Mouse (Mus musculus) stomach, postnatal 0 days (tissue): ENCODE measurements around the gene Pgbd5. TPM values are rescaled to one million over a fixed set of nuclear protein-coding genes. Genes with fewer than 3 reads are reported as not detected.

Experiments
- ATAC-seq: fragments of 200-750 bp; cut with Nextera tagmentation; 2 replicates; pipeline ENCODE4 v1.8.0; 2017; ENCODE audit not compliant: low FRiP score, low TSS enrichment
- DNase-seq: peaks from one replicate; pipeline ENCODE4 v3.0.0-alpha.2; 2016; ENCODE audit warnings: low spot score
- H3K27ac ChIP-seq: fragments of 300-500 bp; sonication (generic); replicated peaks from 2 replicates; pipeline ENCODE4 v1.5.1; 2014; ENCODE audit warnings: mild to moderate bottlenecking, control low read depth
- H3K27me3 ChIP-seq: fragments of 300-500 bp; sonication (generic); 2 replicates; pipeline ENCODE4 v1.6.1; 2014; ENCODE audit warnings: low read length; ENCODE audit not compliant: control insufficient read depth, insufficient read depth
- H3K36me3 ChIP-seq: fragments of 300-500 bp; sonication (generic); 2 replicates; pipeline ENCODE4 v1.6.1; 2014; ENCODE audit warnings: low read length, mixed read lengths; ENCODE audit not compliant: control insufficient read depth, insufficient read depth
- H3K4me1 ChIP-seq: fragments of 300-500 bp; sonication (generic); replicated peaks from 2 replicates; pipeline ENCODE4 v1.6.1; 2014; ENCODE audit warnings: antibody characterized with exemption; ENCODE audit not compliant: control insufficient read depth, insufficient read depth
- H3K4me2 ChIP-seq: fragments of 300-500 bp; sonication (generic); replicated peaks from 2 replicates; pipeline ENCODE4 v1.6.1; 2014; ENCODE audit warnings: low read depth, mild to moderate bottlenecking, control low read depth, moderate library complexity
- H3K4me3 ChIP-seq: fragments of 300-500 bp; sonication (generic); 2 replicates; pipeline ENCODE4 v1.5.1; 2014; ENCODE audit warnings: low read depth, low read length, control low read depth
- H3K9ac ChIP-seq: fragments of 300-500 bp; sonication (generic); 2 replicates; pipeline ENCODE4 v1.6.1; 2014; ENCODE audit warnings: mild to moderate bottlenecking, low read length, control low read depth, mixed read lengths
- H3K9me3 ChIP-seq: fragments of 300-500 bp; sonication (generic); 2 replicates; pipeline ENCODE4 v1.6.1; 2016; ENCODE audit warnings: low read length; ENCODE audit not compliant: control insufficient read depth
- CTCF ChIP-seq: IDR thresholded peaks from 2 replicates; pipeline ENCODE4 v1.5.1; 2016; ENCODE audit warnings: antibody characterized with exemption, low read depth, mild to moderate bottlenecking, moderate library complexity
- EP300 ChIP-seq: optimal IDR thresholded peaks from 2 replicates; pipeline ENCODE3; 2016; ENCODE audit warnings: antibody characterized with exemption
- WGBS: fragments of 180-500 bp; shearing (Covaris S2); extraction: QIAGEN DNeasy Blood & Tissue Kit; methylation state at CpG from one replicate; pipeline ENCODE4 v1.1.7; 2014; 5-methylcytosine and 5-hydroxymethylcytosine counted together
- polyA plus RNA-seq: library from polyadenylated mRNA; unstranded; fragments of >200 nt; fragmentation: Nextera tagmentation; extraction: Ambion mirVana; gene quantifications from 2 replicates; pipeline ENCODE4 v1.2.1, GENCODE M21; 2015

The Pgbd5 gene
- polyA plus RNA-seq, 1 experiment from 2014 or later: 2.0 TPM

DNA sequence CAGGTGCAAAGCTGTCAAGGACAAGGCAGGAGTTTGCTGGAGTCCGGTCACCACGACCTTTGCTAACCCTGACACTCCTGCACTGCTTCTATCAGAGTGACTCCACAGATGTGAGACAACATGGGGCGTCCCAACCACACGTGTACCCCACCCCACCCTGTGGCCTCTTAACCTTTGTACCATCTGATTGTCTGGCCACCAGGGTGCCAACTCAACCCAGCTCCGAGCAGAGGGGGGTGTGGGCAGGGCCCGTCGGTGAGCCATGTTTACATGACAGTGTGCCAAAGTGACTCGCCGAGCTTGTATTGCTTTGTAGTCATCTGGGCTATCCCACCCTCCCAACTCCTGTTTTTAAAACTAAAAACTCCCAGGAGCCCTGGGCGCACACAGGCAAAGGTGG is 94.4 kb downstream of the Pgbd5 start:
- no peaks in the 10 kb centered on the region for H3K4me1 ChIP-seq
- no peak overlapping the region for H3K4me3 ChIP-seq
- no peaks in the 10 kb centered on the region for H3K27me3 ChIP-seq
- peak; percentile 62 for ATAC-seq
- no peak overlapping the region for H3K27ac ChIP-seq
- H3K4me2 ChIP-seq: no peak overlapping the region
- peaks cover 24% of the 10 kb centered on the region for H3K36me3 ChIP-seq
- 54% methylated on average over 10 of the region's 10 CpGs for WGBS
- no peak overlapping the region for H3K9ac ChIP-seq
- no peaks in the 10 kb centered on the region for H3K9me3 ChIP-seq
- DNase-seq: peak; percentile 52
- TF ChIP-seq EP300 (no peak), CTCF (0 out of 2 replicates have a peak, but pooled peaks have one; percentile 4)

DNA sequence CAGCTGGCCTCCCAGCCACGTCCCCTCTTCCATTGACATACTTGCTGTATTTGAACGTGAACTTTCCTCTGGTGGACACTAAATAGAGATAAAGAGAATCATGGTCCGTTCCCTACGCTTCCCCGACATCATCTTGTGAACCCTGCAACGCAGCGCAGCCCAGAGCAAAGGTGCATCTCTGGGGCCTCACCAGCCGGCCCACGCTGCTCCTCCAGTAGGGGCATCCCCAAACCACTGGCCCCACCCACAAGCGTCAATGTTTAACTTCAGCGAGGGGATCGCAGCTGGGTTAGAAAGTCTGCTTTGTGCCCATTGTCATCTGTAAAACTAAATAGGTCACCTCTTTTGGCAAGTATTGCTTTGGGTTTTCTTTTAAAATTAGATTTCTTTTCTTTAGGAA is 95.5 kb downstream of the Pgbd5 start:
- no peaks in the 10 kb centered on the region for H3K4me1 ChIP-seq
- WGBS: 69% methylated on average over 12 of the region's 12 CpGs
- no peak for ATAC-seq
- H3K9me3 ChIP-seq: no peaks in the 10 kb centered on the region
- no peak overlapping the region for H3K27ac ChIP-seq
- TF ChIP-seq EP300 (no peak), CTCF (no peak)
- H3K27me3 ChIP-seq: no peaks in the 10 kb centered on the region
- no peak overlapping the region for H3K9ac ChIP-seq
- H3K4me2 ChIP-seq: no peak overlapping the region
- no peak for DNase-seq
- peaks cover 30% of the 10 kb centered on the region for H3K36me3 ChIP-seq
- H3K4me3 ChIP-seq: no peak overlapping the region

DNA sequence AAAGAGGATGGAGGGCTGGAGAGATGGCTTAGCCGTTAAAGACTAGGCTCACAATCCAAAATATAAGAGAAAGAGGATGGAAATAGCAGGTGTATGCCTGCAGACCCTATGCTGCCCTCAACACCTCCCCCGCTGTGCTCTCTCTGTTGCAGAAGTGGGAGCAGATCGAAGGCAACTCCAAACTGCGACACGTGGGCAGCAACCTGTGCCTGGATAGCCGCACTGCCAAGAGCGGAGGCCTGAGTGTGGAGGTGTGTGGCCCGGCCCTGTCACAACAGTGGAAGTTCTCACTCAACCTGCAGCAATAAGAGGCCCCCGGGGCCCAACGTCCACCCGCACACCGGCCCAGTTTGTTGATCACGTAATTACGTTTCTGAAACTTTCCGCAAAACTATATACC is 96.3 kb downstream of the Pgbd5 start:
- Histone ChIP-seq H3K27ac (no peak overlapping the region), H3K27me3 (no peaks in the 10 kb centered on the region), H3K4me3 (no peak overlapping the region), H3K9me3 (no peaks in the 10 kb centered on the region), H3K36me3 (peaks cover 34% of the 10 kb centered on the region), H3K4me2 (no peak overlapping the region), H3K9ac (no peak overlapping the region), H3K4me1 (no peaks in the 10 kb centered on the region)
- ATAC-seq (no peak), DNase-seq (no peak)
- 93% methylated on average over 15 of the region's 15 CpGs for WGBS
- no peak for TF ChIP-seq CTCF
- TF ChIP-seq EP300: no peak

DNA sequence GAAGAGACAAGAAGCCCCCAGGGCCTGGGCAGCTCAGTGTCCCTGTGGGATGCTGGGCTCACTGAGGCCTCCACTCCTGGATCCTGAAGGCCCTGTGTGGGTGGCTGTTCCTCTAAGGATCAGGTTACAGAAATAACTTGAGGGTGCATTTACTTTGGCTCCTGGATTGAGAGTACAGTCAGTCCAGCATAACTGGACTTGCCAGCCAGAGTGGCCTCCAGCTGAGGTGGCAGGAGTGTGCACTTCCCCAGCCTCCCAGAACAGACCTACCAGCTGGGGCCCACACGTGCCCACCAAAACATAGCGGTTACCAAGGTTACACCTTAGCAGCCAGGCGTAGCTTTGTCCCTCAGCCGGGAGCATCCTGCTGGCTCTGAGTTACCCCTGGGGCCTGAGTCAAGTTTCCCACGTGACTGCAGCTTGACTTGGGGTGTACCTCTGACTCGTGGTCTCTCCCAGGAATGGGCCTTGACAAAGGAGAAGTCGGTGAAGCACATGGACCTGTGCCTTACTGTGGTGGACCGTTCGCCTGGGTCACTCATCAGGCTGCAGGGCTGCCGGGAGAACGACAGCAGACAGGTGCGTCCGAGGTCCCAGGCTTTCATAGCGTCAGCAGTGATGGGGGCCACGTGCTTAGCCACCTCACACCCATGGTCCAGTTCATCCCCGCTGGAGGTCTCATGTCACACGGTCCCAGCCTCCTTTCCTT is 98.9 kb downstream of the Pgbd5 start:
- 83% methylated on average over 17 of the region's 17 CpGs for WGBS
- Histone ChIP-seq H3K27me3 (no peaks in the 10 kb centered on the region), H3K27ac (0 out of 2 replicates have a peak overlapping the region, but pooled peaks have one; percentile 8), H3K4me3 (no peak overlapping the region), H3K9me3 (no peaks in the 10 kb centered on the region), H3K4me1 (no peaks in the 10 kb centered on the region), H3K36me3 (peaks cover 42% of the 10 kb centered on the region), H3K4me2 (no peak overlapping the region), H3K9ac (no peak overlapping the region)
- DNase-seq: no peak
- TF ChIP-seq CTCF: no peak
- no peak for TF ChIP-seq EP300
- no peak for ATAC-seq

DNA sequence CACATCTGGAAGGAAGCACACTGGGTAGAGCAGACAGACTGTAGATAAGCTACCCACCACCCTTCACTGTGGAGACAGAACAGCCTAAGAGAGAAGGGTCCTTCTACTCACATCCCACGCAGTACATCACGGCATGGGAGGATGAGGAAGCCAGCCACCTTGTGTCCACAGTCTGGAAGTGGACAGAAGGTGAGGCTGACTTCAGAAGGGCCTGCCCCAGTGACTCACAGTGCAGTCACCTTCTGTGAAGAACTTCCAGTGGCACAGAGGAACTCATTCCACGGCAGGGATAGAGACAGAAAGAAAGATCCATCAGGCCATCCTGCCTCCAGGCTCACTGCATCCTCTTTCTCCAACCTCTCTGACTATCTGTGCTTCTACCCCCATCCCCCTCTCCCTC is 99.7 kb downstream of the Pgbd5 start:
- Histone ChIP-seq H3K4me2 (no peak overlapping the region), H3K4me3 (no peak overlapping the region), H3K27me3 (no peaks in the 10 kb centered on the region), H3K9me3 (no peaks in the 10 kb centered on the region), H3K36me3 (peaks cover 44% of the 10 kb centered on the region), H3K4me1 (no peaks in the 10 kb centered on the region), H3K27ac (0 out of 2 replicates have a peak overlapping the region, but pooled peaks have one; percentile 24), H3K9ac (no peak overlapping the region)
- 71% methylated on average over 3 of the region's 3 CpGs for WGBS
- peak; percentile 61 for DNase-seq
- TF ChIP-seq CTCF (no peak), EP300 (no peak)
- ATAC-seq: peak; percentile 82

DNA sequence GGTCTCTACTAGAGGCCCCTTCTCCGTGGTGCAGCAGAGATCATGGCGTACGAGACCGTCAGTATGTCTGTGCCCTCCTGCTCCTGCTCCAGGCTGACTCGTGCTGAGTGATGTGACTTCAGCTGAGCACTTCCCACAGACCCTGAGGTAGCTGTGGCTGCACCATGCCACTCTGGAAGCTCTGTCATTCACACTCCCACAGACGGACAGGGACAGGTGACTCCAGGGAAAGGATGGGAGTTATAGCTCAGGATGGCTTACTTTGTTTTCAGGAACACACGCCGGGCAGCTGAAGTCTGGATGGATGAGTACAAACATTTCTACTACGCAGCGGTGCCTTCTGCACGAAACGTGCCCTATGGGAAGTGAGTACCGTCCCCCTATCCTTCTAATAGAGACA is 103.2 kb downstream of the Pgbd5 start:
- peaks cover 40% of the 10 kb centered on the region for H3K36me3 ChIP-seq
- H3K27me3 ChIP-seq: no peaks in the 10 kb centered on the region
- TF ChIP-seq CTCF (no peak), EP300 (no peak)
- no peaks in the 10 kb centered on the region for H3K4me1 ChIP-seq
- H3K9me3 ChIP-seq: no peaks in the 10 kb centered on the region
- H3K4me2 ChIP-seq: no peak overlapping the region
- 93% methylated on average over 13 of the region's 13 CpGs for WGBS
- ATAC-seq (no peak), DNase-seq (no peak)
- H3K4me3 ChIP-seq: no peak overlapping the region
- H3K27ac ChIP-seq: no peak overlapping the region
- H3K9ac ChIP-seq: no peak overlapping the region
